Mouse (Mus musculus): Measurements from ENCODE around the gene Bcas3. TPM values are rescaled to one million over a fixed set of nuclear protein-coding genes. Genes with fewer than 3 reads are reported as not detected.

The Bcas3 gene
- polyA plus RNA-seq, 1 experiment from 2014 or later, result 19.1 TPM

DNA sequence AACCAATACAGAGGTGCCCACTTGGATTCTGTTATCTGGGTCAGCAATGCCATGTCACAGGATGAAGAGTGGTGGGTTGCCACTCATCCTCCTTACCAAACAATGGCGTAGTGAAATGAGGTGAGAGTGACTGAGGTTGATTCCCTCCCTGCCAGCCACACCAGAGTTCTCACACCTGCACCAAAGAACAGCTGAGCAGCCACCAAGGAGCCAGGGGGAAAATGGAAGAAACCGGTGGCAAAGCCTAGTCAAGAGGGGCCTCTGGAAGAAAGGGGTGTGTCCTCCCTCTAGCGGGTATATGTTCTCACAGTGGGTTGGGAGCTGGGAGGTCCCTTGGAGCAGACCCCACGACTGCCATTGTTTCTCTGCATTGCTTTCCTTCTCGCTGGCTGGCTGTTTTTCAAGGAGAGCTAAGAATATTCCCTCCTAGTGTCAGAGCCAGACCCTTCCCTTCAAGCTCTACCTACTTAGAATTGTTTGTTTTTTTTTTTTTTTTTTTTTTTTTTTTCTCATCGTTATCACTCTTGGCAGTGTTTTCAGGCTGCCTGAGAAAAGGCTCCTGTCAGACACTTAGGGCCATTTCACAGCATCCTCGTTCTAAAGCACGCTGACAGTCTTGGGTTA lies 335.0 kb downstream of the Bcas3 start:
- 24% methylated on average over 8 of the region's 8 CpGs for WGBS (ENCODE audit: insufficient replicate concordance)
- H3K4me1 ChIP-seq (ENCODE audit: control insufficient read depth, low read depth, low read length), result no peaks in the 10 kb centered on the region
- H3K4me2 ChIP-seq (ENCODE audit: low read depth, low read length), result no peak overlapping the region
- no peak overlapping the region for H3K27ac ChIP-seq (ENCODE audit: low read length)
- H3K9ac ChIP-seq (ENCODE audit: low read depth, low read length), result no peak overlapping the region
- no peak overlapping the region for H3K4me3 ChIP-seq (ENCODE audit: low read depth, low read length)
- no peaks in the 10 kb centered on the region for H3K27me3 ChIP-seq (ENCODE audit: control insufficient read depth, insufficient read depth, low read depth, low read length)
- no peak for ATAC-seq (ENCODE audit: low read depth)
- H3K9me3 ChIP-seq (replicated peaks; ENCODE audit: control insufficient read depth, low read length), result no peaks in the 10 kb centered on the region
- no peaks in the 10 kb centered on the region for H3K36me3 ChIP-seq (ENCODE audit: control insufficient read depth, insufficient read depth)

DNA sequence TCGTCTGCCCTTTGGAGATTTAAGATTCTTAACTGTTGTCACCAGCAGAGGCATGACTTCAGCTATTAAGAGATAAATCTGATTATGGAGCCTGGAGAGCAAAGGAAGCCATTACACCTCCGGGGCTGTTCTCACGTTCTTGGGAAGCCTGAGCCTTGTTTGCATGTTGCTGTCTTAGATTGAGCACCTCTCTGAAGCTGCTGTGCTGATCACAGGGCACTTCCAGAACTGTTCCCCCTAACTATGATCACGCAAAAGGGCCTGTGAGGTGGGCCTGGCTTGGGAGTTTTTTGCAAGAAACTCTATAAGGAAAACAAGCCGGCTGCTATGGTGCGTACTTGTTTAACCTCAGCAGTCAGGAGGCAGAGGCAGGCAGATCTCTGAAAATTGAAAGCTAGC lies 335.5 kb downstream of the Bcas3 start:
- no peak for ATAC-seq (ENCODE audit: low read depth)
- WGBS (ENCODE audit: insufficient replicate concordance), result 59% methylated on average over 6 of the region's 6 CpGs

DNA sequence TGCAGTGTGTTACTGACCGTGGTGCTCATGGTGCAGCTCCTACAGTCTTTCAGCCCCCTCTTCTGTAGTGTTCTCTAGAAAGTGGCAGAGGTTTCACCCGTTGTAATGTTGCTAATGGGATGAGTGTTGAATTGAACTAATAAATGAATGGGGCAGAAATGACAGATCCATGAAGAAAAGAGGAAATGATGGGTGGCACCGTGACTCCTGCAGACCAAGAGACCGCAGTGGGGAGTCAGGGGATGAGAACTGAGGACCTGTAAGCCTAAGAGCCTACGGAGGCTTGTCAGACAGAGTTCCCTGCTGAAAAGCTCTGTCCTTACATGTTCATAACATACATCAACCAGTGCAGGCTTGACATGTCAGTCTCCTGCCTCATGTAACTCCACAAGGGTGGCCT lies 336.3 kb downstream of the Bcas3 start:
- no peak overlapping the region for H3K27ac ChIP-seq (ENCODE audit: low read length)
- H3K9ac ChIP-seq (ENCODE audit: low read depth, low read length), result no peak overlapping the region
- no peaks in the 10 kb centered on the region for H3K4me1 ChIP-seq (ENCODE audit: control insufficient read depth, low read depth, low read length)
- no peaks in the 10 kb centered on the region for H3K27me3 ChIP-seq (ENCODE audit: control insufficient read depth, insufficient read depth, low read depth, low read length)
- no peak overlapping the region for H3K4me3 ChIP-seq (ENCODE audit: low read depth, low read length)
- H3K9me3 ChIP-seq (replicated peaks; ENCODE audit: control insufficient read depth, low read length), result no peaks in the 10 kb centered on the region
- no peak overlapping the region for H3K4me2 ChIP-seq (ENCODE audit: low read depth, low read length)
- 78% methylated on average over 5 of the region's 5 CpGs for WGBS (ENCODE audit: insufficient replicate concordance)
- no peak for ATAC-seq (ENCODE audit: low read depth)
- H3K36me3 ChIP-seq (ENCODE audit: control insufficient read depth, insufficient read depth), result no peaks in the 10 kb centered on the region

More for the DNA sequence above, 335.5 kb downstream of the Bcas3 start:
- H3K27me3 ChIP-seq (ENCODE audit: control insufficient read depth, insufficient read depth, low read depth, low read length), result no peaks in the 10 kb centered on the region
- no peaks in the 10 kb centered on the region for H3K4me1 ChIP-seq (ENCODE audit: control insufficient read depth, low read depth, low read length)
- H3K4me2 ChIP-seq (ENCODE audit: low read depth, low read length), result no peak overlapping the region
- H3K27ac ChIP-seq (ENCODE audit: low read length), result no peak overlapping the region
- H3K36me3 ChIP-seq (ENCODE audit: control insufficient read depth, insufficient read depth), result no peaks in the 10 kb centered on the region
- no peak overlapping the region for H3K4me3 ChIP-seq (ENCODE audit: low read depth, low read length)
- no peaks in the 10 kb centered on the region for H3K9me3 ChIP-seq (replicated peaks; ENCODE audit: control insufficient read depth, low read length)
- no peak overlapping the region for H3K9ac ChIP-seq (ENCODE audit: low read depth, low read length)

DNA sequence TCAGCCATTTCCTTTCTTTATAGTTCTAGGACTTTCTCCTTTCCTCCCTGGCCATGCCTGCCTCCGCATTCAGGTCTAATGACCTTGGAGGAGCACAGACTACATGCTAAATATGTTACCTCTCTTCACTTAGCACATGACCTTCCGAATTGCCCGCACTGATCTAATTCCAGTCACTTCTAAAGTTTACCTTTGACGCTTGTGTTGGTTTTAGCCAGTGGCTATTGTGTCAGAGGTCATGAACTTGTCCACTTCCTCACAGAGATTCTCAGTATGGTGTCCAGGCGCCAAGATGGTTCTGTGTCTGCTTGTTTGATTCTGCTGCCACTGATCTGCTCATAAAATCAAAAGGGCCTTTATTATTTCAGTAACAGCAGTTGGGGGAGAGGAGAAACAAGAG lies 338.3 kb downstream of the Bcas3 start:
- no peaks in the 10 kb centered on the region for H3K9me3 ChIP-seq (replicated peaks; ENCODE audit: control insufficient read depth, low read length)
- H3K27me3 ChIP-seq (ENCODE audit: control insufficient read depth, insufficient read depth, low read depth, low read length), result no peaks in the 10 kb centered on the region
- H3K27ac ChIP-seq (ENCODE audit: low read length), result no peak overlapping the region
- no peak overlapping the region for H3K4me3 ChIP-seq (ENCODE audit: low read depth, low read length)
- H3K4me2 ChIP-seq (ENCODE audit: low read depth, low read length), result no peak overlapping the region
- H3K9ac ChIP-seq (ENCODE audit: low read depth, low read length), result no peak overlapping the region
- 46% methylated on average over 5 of the region's 5 CpGs for WGBS (ENCODE audit: insufficient replicate concordance)
- H3K4me1 ChIP-seq (ENCODE audit: control insufficient read depth, low read depth, low read length), result no peaks in the 10 kb centered on the region; the same call in 1 of the 2 replicates
- H3K36me3 ChIP-seq (ENCODE audit: control insufficient read depth, insufficient read depth), result no peaks in the 10 kb centered on the region
- ATAC-seq (ENCODE audit: low read depth), result peak; percentile 53; the same call in 1 of the 2 replicates

DNA sequence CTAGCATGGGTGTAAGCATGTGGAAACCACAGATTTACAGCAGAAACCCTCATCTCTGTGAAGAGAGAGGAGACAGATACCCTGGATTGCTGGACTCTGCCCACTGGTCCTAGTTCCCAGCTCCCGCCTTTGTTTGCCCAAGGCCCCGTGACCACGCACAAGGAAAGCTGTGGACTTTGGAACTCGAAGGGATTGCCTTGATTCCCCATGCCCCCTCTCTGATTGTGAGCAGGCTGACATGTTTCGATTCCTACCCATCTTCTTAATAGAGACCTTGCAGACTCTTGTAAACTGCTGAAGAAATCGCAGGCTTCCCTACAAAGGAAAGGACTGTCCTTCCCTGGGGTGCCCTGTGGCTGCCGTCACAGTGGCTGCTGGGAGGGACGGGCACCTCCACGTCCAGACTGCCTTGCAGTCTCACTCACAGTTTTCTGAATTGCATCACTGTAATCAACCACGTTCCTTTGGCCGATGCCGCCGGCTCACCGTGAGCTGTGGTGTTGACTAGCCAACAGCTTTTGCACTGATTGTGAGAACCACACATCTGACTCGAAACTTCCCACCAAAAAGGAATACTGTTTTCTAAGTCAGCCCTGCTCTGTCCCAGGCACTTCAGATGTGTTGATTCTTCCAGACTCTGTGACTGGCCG lies 342.8 kb downstream of the Bcas3 start:
- whole genome bisulfite sequencing (ENCODE audit: insufficient replicate concordance), result 62% methylated on average over 16 of the region's 16 CpGs
- no peaks in the 10 kb centered on the region for H3K27me3 ChIP-seq (ENCODE audit: control insufficient read depth, insufficient read depth, low read depth, low read length)
- no peaks in the 10 kb centered on the region for H3K9me3 ChIP-seq (replicated peaks; ENCODE audit: control insufficient read depth, low read length)
- peak overlapping the region; percentile 30 for H3K4me2 ChIP-seq (ENCODE audit: low read depth, low read length)
- peaks cover 3% of the 10 kb centered on the region for H3K4me1 ChIP-seq (ENCODE audit: control insufficient read depth, low read depth, low read length)
- peak; percentile 78 for ATAC-seq (ENCODE audit: low read depth)
- H3K9ac ChIP-seq (ENCODE audit: low read depth, low read length), result no peak overlapping the region
- H3K36me3 ChIP-seq (ENCODE audit: control insufficient read depth, insufficient read depth), result no peaks in the 10 kb centered on the region
- H3K27ac ChIP-seq (ENCODE audit: low read length), result peak overlapping the region; percentile 25
- H3K4me3 ChIP-seq (ENCODE audit: low read depth, low read length), result no peak overlapping the region

DNA sequence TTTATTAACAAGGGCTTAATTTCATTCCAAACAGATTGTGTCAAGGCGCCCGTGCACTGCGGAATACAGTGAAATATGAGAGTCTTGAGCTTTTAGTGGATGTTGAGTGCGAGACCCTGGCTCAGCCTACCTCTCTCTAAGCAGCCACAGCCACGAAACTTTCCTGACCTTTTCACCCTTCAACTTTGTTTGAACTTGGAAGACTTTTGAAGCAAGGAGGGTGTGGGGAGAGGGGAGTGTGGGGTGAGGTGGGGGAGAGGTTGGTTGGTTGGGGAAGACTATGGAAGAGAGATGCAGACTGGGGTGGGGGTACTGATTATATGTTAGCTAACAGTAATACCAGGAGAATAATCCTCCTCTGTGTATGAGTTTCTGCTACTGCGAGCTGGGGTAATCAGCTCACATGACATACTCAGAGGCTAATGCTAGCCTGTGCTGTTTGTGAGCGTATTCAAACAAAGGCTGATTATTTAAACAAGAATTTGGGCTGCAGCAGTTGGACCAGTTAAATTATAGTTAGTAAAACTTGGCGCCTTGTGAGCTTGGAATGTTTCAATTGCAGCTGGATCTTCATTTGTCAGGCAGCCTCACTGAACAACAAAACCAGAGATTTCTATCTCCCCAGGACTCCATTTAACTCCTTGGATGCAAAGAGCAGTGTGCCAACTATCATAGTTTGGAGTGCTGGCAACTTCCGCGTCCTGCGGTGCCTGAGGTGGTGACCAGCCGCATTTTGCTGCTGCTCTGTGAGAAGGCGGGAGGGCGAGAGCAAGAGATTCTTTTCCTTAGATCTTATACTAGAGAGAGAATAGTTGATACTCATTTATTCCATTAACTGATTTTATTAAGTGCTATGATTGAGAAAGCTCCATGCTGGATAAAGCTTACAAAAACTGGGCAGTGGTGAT lies 343.8 kb downstream of the Bcas3 start:
- H3K4me2 ChIP-seq (ENCODE audit: low read depth, low read length), result no peak overlapping the region
- no peaks in the 10 kb centered on the region for H3K36me3 ChIP-seq (ENCODE audit: control insufficient read depth, insufficient read depth)
- H3K4me1 ChIP-seq (ENCODE audit: control insufficient read depth, low read depth, low read length), result peaks cover 3% of the 10 kb centered on the region
- no peak for ATAC-seq (ENCODE audit: low read depth)
- 71% methylated on average over 14 of the region's 14 CpGs for WGBS (ENCODE audit: insufficient replicate concordance)
- H3K27me3 ChIP-seq (ENCODE audit: control insufficient read depth, insufficient read depth, low read depth, low read length), result no peaks in the 10 kb centered on the region
- H3K27ac ChIP-seq (ENCODE audit: low read length), result no peak overlapping the region
- H3K9me3 ChIP-seq (replicated peaks; ENCODE audit: control insufficient read depth, low read length), result no peaks in the 10 kb centered on the region
- H3K4me3 ChIP-seq (ENCODE audit: low read depth, low read length), result no peak overlapping the region
- no peak overlapping the region for H3K9ac ChIP-seq (ENCODE audit: low read depth, low read length)

DNA sequence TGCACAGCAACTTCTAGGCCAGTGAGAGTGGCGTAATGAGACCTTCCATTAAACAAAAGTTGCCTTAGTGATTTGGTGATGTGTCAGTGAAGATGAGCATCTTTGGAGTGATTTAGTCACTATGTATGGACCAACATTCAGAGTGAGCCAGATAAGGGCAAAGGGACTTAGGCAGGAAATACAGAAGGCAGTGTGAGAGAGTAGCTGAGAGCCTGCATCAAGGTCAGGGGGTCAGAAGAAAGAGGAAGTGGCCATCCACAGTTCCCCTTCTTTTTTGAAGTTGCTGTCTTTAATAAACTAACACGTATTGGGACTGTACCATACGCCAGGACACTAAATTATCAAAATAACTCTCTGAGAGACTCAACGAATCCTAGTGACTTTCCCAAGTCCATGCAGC lies 344.5 kb downstream of the Bcas3 start:
- no peak for ATAC-seq (ENCODE audit: low read depth)
- Histone ChIP-seq H3K27ac (ENCODE audit: low read length) (no peak overlapping the region), H3K9me3 (replicated peaks; ENCODE audit: control insufficient read depth, low read length) (no peaks in the 10 kb centered on the region), H3K4me2 (ENCODE audit: low read depth, low read length) (no peak overlapping the region), H3K4me3 (ENCODE audit: low read depth, low read length) (no peak overlapping the region), H3K4me1 (ENCODE audit: control insufficient read depth, low read depth, low read length) (peaks cover 3% of the 10 kb centered on the region), H3K27me3 (ENCODE audit: control insufficient read depth, insufficient read depth, low read depth, low read length) (no peaks in the 10 kb centered on the region), H3K36me3 (ENCODE audit: control insufficient read depth, insufficient read depth) (no peaks in the 10 kb centered on the region), H3K9ac (ENCODE audit: low read depth, low read length) (no peak overlapping the region)
- 53% methylated on average over 4 of the region's 4 CpGs for WGBS (ENCODE audit: insufficient replicate concordance)

DNA sequence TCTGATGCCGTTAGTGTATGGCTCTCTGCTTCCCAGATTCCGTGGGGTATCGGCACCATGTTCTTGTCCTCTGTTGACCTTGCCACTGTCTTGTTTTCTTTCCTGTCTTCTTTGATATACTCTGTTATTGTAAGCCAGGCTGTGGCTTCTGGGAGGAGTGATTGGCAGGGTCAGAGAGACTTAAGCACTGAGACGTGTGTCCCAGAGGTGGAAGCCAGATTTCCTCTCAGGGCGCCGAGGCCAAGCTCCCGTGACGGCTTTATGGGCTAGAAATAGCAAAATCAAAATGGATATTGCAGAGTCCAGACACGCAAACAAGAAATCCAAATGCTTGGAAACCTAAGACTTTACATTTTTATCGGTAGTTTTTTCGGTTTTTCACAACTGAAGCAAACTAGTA lies 345.3 kb downstream of the Bcas3 start:
- no peak for ATAC-seq (ENCODE audit: low read depth)
- H3K36me3 ChIP-seq (ENCODE audit: control insufficient read depth, insufficient read depth), result no peaks in the 10 kb centered on the region
- no peak overlapping the region for H3K4me2 ChIP-seq (ENCODE audit: low read depth, low read length)
- WGBS (ENCODE audit: insufficient replicate concordance), result 68% methylated on average over 11 of the region's 11 CpGs
- H3K9ac ChIP-seq (ENCODE audit: low read depth, low read length), result no peak overlapping the region
- H3K4me1 ChIP-seq (ENCODE audit: control insufficient read depth, low read depth, low read length), result peaks cover 3% of the 10 kb centered on the region
- no peak overlapping the region for H3K27ac ChIP-seq (ENCODE audit: low read length)
- no peaks in the 10 kb centered on the region for H3K27me3 ChIP-seq (ENCODE audit: control insufficient read depth, insufficient read depth, low read depth, low read length)
- H3K9me3 ChIP-seq (replicated peaks; ENCODE audit: control insufficient read depth, low read length), result no peaks in the 10 kb centered on the region
- H3K4me3 ChIP-seq (ENCODE audit: low read depth, low read length), result no peak overlapping the region
